Mouse (Mus musculus): ENCODE data around the gene Osbpl6.

Gene Osbpl6

GRCm38 (mm10) chr2:76555852-76556558, 149.7 kb downstream of the Osbpl6 start:
- TF ChIP-seq GATA4 (IDR thresholded peaks at IDR 0.05; ENCODE audit: insufficient replicate concordance, low read length), result no peak

- TF ChIP-seq GATA4 (IDR thresholded peaks at IDR 0.05; ENCODE audit: insufficient replicate concordance, low read length), result no peak
Observed at GRCm38 (mm10) chr2:76560146-76560545, 153.8 kb downstream of the Osbpl6 start.

- TF ChIP-seq GATA4 (IDR thresholded peaks at IDR 0.05; ENCODE audit: insufficient replicate concordance, low read length), result no peak
Observed at GRCm38 (mm10) chr2:76563862-76564261, 157.6 kb downstream of the Osbpl6 start.

GRCm38 (mm10) chr2:76566933-76567551, 160.7 kb downstream of the Osbpl6 start:
- TF ChIP-seq GATA4 (IDR thresholded peaks at IDR 0.05; ENCODE audit: insufficient replicate concordance, low read length), result no peak

- no peak for TF ChIP-seq GATA4 (IDR thresholded peaks at IDR 0.05; ENCODE audit: insufficient replicate concordance, low read length)
Observed at GRCm38 (mm10) chr2:76571543-76571942, 165.2 kb downstream of the Osbpl6 start.

GRCm38 (mm10) chr2:76578911-76579310, 172.6 kb downstream of the Osbpl6 start:
- TF ChIP-seq GATA4 (IDR thresholded peaks at IDR 0.05; ENCODE audit: insufficient replicate concordance, low read length), result no peak

GRCm38 (mm10) chr2:76585090-76585489, 178.8 kb downstream of the Osbpl6 start:
- TF ChIP-seq GATA4 (IDR thresholded peaks at IDR 0.05; ENCODE audit: insufficient replicate concordance, low read length), result no peak

- no peak for TF ChIP-seq GATA4 (IDR thresholded peaks at IDR 0.05; ENCODE audit: insufficient replicate concordance, low read length)
Observed at GRCm38 (mm10) chr2:76586906-76587305, 180.6 kb downstream of the Osbpl6 start.

- no peak for TF ChIP-seq GATA4 (IDR thresholded peaks at IDR 0.05; ENCODE audit: insufficient replicate concordance, low read length)
Observed at GRCm38 (mm10) chr2:76590221-76590620, 183.9 kb downstream of the Osbpl6 start.

- TF ChIP-seq GATA4 (IDR thresholded peaks at IDR 0.05; ENCODE audit: insufficient replicate concordance, low read length), result no peak
Observed at GRCm38 (mm10) chr2:76592401-76592924, 186.2 kb downstream of the Osbpl6 start.

GRCm38 (mm10) chr2:76597521-76597920, 191.2 kb downstream of the Osbpl6 start:
- no peak for TF ChIP-seq GATA4 (IDR thresholded peaks at IDR 0.05; ENCODE audit: insufficient replicate concordance, low read length)

- TF ChIP-seq GATA4 (IDR thresholded peaks at IDR 0.05; ENCODE audit: insufficient replicate concordance, low read length), result no peak
Observed at GRCm38 (mm10) chr2:76599214-76599613, 192.9 kb downstream of the Osbpl6 start.

- TF ChIP-seq GATA4 (IDR thresholded peaks at IDR 0.05; ENCODE audit: insufficient replicate concordance, low read length), result no peak
Observed at GRCm38 (mm10) chr2:76602256-76602655, 195.9 kb downstream of the Osbpl6 start.

- no peak for TF ChIP-seq GATA4 (IDR thresholded peaks at IDR 0.05; ENCODE audit: insufficient replicate concordance, low read length)
Observed at GRCm38 (mm10) chr2:76606704-76607103, 200.4 kb downstream of the Osbpl6 start.

- TF ChIP-seq GATA4 (IDR thresholded peaks at IDR 0.05; ENCODE audit: insufficient replicate concordance, low read length), result no peak
Observed at GRCm38 (mm10) chr2:76610326-76611104, 204.2 kb downstream of the Osbpl6 start.

- no peak for TF ChIP-seq GATA4 (IDR thresholded peaks at IDR 0.05; ENCODE audit: insufficient replicate concordance, low read length)
Observed at GRCm38 (mm10) chr2:76611996-76612395, 205.7 kb downstream of the Osbpl6 start.

All from liver, adult (tissue).